Mouse (Mus musculus) layer of hippocampus, adult 2 months (tissue): Measurements from ENCODE around the gene Gm7271. TPM values are rescaled to one million over a fixed set of nuclear protein-coding genes. Genes with fewer than 3 reads are reported as not detected.
A peak's percentile ranks its signal among the peaks of the same experiment; 100 is the strongest.

Source experiments
- DNase-seq, 2 experiments: peaks; one replicate each; pipeline ENCODE4 v3.0.0; 2022; ENCODE audit warnings: low spot score in 2 of 2
- H3K27ac ChIP-seq: fragments of 200-600 bp; 2 replicates; pipeline ENCODE4 v1.8.1; 2022
- H3K4me3 ChIP-seq: fragments of 200-600 bp; 2 replicates; pipeline ENCODE4 v1.8.1; 2022; ENCODE audit warnings: mild to moderate bottlenecking
- CTCF ChIP-seq: fragments of 200-600 bp; conservative IDR thresholded peaks from 2 replicates; pipeline ENCODE4 v1.8.1; 2022; ENCODE audit warnings: antibody characterized with exemption, mild to moderate bottlenecking, moderate library complexity
- long read RNA-seq, 2 experiments: library from polyadenylated mRNA; stranded (forward); transcript quantifications; one replicate each; pipeline ENCODE4 v2.0.0; 2021; ENCODE audit warnings: borderline mapping rate in 2 of 2
- total RNA-seq, 2 experiments: library from RNA; stranded (reverse); gene quantifications; 2 replicates each; pipeline ENCODE4 v1.2.3; 2021

Gene Gm7271
- not detected for total RNA-seq
- long read RNA-seq, experiment 1, result 0 reads
- long read RNA-seq, experiment 2, result 0 reads

DNA sequence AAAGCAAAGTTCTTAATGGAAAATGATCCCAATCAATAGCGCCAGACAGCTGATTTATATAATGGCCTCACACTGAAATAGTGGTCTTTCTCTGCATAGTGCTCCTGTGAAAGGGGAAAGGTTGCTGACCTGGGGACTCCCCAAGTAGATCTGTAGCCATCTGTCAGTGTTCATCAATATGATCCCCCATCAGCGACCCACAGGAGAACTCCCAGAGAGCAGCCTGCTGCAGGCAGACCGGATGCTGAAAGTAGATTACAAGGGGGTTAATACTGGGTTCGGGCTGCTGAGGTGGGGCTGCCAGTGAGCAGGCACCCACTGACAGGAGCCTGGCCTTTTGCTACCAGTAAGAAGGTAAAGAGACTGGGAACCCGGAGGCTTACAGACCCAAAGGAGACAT is at the start of gene Gm7271:
Gene Gm7271, plus strand, starts transcription at position 230 of the 400 bp plus-strand sequence.
- no peak within 1 kb of the TSS for H3K27ac ChIP-seq
- DNase-seq, result no peak
- TF ChIP-seq CTCF, result no peak
- H3K4me3 ChIP-seq, result no peak within 1 kb of the TSS

DNA sequence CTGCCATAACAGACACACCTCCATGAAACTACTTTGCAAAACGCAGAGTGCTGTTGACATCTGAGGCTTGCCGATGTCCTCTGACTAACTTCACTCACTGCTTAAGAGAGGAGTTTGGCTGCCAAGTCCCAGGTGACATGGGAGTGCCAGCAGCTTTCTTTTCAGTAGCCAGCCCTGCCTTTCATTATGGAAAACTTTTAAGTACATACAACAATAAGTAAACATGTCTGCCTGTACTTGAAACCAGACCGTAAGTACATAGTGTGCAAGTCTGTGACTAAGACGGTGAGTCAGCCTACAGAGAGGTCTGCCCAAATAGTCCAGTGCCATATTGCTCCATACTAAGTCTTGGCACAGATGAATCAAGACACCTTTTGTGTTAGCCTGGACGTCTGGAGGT is 46.7 kb upstream of the Gm7271 start:
- no peak for TF ChIP-seq CTCF
- Histone ChIP-seq H3K27ac (no peak overlapping the region), H3K4me3 (no peak overlapping the region)
- no peak for DNase-seq

DNA sequence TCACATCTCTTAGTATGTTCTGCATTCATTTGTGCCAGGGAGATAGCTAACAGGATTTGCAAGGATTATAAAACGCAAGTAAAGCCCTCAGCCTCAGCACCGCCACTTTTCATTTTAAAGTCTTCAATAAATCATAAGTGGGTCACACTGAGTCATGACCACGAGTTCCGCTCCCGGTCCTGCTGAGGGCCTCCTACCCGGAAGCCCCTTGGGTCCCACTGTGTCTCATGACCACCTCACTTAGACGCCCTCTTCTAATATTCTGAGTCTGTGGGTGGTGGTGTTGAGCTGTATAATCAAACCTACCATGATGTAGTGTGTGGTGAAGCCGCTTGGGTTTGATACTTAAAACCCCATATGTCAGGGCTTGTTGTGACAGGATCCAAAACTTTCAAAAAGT is 46.1 kb upstream of the Gm7271 start:
- no peak overlapping the region for H3K27ac ChIP-seq
- no peak for DNase-seq
- H3K4me3 ChIP-seq, result no peak overlapping the region
- TF ChIP-seq CTCF, result no peak

DNA sequence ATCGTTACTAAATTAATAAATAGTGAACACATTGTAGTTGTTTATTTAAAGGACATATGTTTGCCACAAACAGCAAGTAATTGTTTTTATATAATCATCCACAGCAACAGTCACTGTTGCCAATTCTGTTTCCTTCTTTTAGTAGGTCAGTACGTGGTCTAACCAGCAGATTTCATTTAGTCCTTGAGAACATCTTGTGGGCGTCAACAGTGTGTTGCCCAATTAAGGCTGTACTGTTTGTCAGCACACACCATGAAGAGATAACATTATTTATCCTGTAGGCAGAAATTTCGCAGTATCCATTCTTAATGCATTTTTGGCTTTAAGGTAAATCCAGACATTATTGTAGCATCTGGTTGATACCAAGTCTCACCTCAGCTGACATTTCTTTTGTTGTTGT is 42.4 kb upstream of the Gm7271 start:
- H3K27ac ChIP-seq, result no peak overlapping the region
- H3K4me3 ChIP-seq, result peak overlapping the region; percentile 6; the same call in 1 of the 2 replicates
- no peak for DNase-seq
- TF ChIP-seq CTCF, result no peak

DNA sequence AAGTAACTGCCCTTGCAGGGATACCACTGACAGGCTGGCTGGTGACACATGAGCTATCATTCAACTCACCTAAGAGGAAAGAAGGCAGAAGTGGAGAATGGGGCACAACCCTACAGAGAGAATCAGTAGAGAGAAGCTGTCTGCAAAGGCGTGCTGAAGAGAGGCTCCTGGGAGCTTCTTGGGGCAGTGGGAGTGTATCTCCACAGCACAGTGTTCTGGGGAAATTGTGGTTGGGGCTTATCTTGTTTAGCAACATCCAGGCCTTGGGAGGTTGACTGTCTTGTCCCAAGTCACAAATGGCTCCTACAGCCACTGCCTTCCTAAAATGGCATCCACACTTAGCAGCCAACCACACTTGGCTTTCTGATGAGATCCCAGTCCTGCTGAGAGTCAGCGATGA is 8.9 kb upstream of the Gm7271 start:
- Histone ChIP-seq H3K27ac (no peak overlapping the region), H3K4me3 (no peak overlapping the region)
- DNase-seq, result no peak
- no peak for TF ChIP-seq CTCF

DNA sequence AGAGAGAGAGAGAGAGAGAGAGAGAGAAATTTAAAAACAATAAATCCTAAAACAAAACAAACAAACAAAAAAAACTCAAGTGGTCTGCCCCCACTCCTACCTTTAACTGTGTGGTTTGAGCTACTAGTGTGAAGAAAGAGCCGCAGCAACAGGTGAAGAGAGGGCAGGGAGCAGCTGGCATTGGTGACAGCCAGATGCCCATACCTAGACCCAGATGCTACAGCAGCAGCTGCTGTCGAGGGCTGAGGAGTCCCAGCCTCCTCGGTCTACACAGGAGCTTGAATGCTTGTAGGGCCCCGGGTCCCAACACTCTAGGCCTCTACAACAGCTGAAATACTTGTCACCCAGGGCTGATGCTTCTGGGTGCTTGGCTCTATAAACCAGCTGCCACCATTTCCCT is 7.0 kb upstream of the Gm7271 start:
- Histone ChIP-seq H3K4me3 (no peak overlapping the region), H3K27ac (no peak overlapping the region)
- no peak for TF ChIP-seq CTCF
- DNase-seq, result no peak

DNA sequence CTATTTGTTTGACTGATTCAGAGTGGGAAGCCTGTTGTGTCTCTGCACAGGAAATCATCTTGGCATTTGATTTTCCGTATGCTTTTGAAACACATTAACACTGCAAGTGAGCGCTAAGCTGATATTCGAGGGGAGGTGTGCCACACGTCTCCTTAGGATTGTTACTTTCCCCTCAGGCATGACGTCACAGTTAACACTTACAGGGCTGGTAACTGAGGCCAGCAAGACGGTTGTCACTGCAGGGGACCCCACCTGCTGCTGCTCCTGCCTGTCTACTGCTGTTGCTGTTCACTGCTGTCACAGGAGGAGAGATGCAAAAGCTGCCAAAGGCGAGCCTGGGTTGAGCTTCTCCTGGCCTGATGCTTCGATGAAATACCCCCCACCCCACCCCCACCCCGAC is 6.1 kb upstream of the Gm7271 start:
- DNase-seq, result no peak
- H3K27ac ChIP-seq, result no peak overlapping the region
- TF ChIP-seq CTCF, result no peak
- no peak overlapping the region for H3K4me3 ChIP-seq

DNA sequence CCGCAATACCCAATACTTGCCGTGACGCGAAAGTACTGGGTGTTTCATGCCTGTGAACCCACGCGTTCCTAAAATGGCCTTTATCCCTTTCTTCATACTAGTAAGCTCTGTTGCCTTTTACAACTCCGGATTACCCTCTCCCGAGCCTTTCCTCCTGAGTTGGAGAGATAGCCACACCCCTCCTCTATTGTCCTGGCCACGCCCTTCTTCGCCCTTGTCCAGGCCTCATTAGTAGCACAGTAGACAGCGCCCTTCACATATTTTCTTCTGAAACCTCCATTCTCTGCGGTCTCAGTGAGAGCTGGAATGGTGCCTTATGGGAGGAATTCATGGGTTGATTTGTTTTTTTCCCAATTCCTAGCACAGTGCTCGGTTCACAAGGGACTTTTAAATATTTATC is 11.3 kb downstream of the Gm7271 start:
- H3K27ac ChIP-seq, result no peak overlapping the region
- TF ChIP-seq CTCF, result no peak

DNA sequence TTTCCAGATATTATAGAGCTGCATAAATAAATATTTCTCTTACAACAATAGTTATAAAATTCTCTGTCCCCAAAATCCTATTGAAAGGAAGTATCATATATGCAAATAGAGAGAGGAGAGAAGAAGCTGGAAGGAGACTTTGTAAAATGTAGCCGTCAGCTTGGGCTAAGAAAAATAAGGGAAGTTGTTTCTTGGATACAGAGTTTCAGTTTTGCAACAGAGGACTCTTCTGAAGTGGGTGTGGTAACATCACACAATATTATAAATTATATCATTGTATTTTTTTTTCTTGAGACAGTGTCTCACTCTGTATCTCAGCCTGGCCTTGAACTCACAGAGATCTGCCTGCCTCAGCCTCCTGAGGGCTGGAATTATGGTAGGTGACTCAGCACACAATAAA is 38.6 kb downstream of the Gm7271 start:
- DNase-seq, result no peak
- Histone ChIP-seq H3K27ac (no peak overlapping the region), H3K4me3 (no peak overlapping the region)
- no peak for TF ChIP-seq CTCF

More for the DNA sequence above, 11.3 kb downstream of the Gm7271 start:
- no peak overlapping the region for H3K4me3 ChIP-seq
- no peak for DNase-seq

DNA sequence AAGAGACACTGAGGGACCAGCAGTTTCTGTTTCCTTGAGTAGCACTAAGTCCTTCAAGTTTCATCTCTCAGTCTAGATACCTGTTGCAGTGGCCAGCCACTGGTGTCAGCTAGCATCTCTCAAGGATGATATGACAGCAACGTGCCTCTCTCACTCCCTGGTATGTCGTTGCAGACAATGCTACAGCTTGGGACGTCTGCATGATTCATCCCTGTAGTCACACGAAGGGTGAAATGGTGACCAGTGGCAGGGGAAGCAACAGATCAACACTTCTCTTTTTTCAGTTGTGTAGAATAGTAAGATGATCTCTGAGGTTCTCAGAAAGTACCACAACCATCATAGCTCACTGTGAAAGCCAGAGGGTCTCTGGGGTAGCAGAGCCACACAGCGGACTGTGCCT is 40.8 kb downstream of the Gm7271 start:
- Histone ChIP-seq H3K27ac (no peak overlapping the region), H3K4me3 (no peak overlapping the region)
- DNase-seq, result no peak
- no peak for TF ChIP-seq CTCF

DNA sequence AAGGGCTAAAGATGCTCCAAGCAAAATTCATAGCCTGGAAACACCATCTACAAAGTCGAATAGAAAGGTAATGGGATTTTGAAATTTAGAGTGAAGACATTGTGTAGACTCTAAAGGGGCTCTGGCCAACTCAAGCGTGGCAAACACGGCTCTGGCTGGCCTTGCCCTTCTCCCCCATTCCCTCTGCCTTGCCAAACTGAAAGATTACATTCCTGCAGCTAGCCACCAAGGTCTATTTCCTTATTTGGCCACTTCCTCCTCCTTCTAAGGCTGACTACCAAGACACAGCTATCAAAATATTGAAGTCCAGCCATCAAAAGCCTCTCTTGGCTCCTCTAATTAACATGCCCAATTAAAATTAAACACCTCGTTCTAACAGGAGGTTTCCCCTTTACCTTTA is 41.2 kb downstream of the Gm7271 start:
- H3K27ac ChIP-seq, result no peak overlapping the region
- H3K4me3 ChIP-seq, result no peak overlapping the region
- DNase-seq, result no peak
- TF ChIP-seq CTCF, result no peak

DNA sequence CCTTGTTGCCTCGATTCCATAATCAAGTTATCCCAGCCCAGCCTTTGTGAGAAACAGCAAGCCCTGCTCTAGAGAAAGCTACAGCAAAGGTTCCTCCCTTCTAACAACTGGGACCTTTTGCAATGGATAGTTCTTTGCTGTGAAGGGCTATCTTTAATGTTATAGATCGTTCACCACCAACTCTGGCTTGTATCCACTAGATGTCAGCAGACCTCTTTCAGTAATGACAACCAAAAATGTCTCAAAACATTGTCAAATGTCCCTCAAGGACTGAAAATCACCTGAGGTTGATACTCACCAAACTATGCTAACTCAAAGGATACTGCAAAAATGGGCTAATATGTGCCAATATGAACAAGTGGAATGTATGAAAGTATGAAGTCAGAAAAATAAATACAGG is 42.0 kb downstream of the Gm7271 start:
- Histone ChIP-seq H3K27ac (no peak overlapping the region), H3K4me3 (no peak overlapping the region)
- no peak for DNase-seq
- TF ChIP-seq CTCF, result peak; percentile 66

DNA sequence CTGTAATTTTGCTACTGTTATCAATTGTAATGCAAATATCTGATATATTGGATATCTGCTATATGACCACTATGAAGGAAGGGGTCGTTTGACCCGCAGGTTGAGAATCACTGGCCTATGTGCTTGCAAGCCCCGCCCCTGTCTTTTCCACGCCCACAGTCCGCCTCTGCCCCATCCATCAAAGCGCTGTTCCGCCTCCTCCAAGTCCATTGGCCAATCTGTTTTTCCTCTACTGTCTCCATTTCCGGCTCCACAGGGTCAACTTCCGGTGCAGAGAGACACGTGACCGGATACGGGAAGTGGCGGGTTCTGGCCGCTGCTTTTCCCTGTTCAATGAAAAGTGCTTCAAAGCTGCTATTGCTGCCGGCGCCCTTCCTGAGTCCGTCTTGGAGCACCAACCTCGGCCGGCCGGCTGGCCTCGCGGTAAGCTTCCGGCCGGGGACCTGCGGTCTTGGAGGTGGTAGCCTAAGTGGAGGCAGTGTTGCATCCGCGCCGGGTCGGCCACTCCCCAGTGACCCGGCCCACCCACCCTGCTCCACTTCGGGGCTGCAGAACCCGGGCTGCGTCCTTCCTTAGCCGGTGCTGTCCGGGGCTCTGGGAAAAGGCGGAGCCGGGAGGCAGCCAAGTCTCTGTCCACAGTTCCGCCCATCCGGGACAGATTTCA is 45.3 kb downstream of the Gm7271 start, which contains the start of gene Exoc1:
Gene Exoc1, plus strand, starts transcription at position 272 of the 664 bp plus-strand sequence.
- Histone ChIP-seq H3K4me3 (peak within 1 kb of the TSS; percentile 80), H3K27ac (peak within 1 kb of the TSS; percentile 83)
- DNase-seq, result peak; percentile 92 to 96
- no peak for TF ChIP-seq CTCF

DNA sequence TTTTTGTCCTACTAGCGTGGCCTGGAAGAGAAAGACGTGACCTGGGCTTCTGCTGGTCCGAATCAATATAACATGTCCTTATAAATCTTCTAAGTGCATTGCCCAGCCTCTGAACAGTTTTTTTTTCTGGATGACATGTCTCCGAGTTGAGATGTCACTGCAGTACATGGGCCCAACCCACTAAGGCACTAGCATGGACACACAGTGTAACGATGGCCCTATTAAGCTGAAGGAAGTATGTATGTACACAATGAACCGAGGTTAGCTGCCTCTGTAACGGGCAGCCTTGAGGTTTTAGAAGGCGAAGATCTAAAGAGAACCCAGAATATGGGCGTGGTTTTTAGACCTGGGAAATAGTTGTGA is 45.8 kb downstream of the Gm7271 start:
- H3K27ac ChIP-seq, result peak overlapping the region; percentile 83
- DNase-seq, result no peak
- peak overlapping the region; percentile 80 for H3K4me3 ChIP-seq
- TF ChIP-seq CTCF, result no peak
